Comparison of ENCODE assay signal across 14 mouse cellular contexts in the genomic region with DNA sequence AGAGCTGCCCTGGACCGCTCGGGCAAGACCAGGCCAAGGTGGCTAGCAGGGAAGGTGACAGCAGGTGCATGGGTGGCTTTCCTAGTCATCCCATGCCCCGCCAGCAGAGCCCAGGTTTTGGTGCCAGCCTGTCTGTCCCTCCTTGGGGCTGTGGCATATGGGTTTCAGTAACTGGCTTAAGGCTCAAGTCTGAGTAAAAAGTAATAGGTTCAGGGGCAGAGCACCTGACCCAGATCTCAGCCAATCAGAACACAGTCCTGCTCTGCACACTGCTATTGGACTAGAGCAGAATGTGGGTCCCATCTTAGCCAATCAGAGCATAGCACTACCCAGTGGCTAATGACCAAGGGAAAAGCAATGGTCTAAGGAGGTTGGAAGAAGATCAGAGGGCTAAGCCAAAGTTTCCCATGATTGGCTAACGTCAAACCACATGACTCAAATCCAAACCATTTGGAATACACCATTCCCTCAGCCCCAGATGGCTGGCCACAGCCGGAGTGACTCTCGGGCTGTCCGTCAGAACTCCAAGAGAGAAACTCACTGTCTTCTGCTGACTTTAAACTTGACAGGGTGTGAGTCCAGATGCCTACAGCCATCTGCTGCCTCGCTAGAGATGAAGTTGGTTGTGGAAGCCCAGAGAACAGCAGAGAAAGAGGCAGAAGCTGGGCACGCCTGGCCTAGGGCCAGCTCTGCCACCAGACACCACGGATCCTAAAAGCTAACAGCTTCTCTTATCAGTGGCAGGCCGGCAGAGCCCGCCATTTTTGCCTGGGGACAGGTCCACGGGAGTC.
DNase-seq lines count a peak whose midpoint lies in the region; ATAC-seq and TF ChIP-seq lines count a peak whose summit lies in the region.
"Had no signal": no experiment of that assay in that cellular context is flagged by ENCODE, and none has a peak within 500 bp of the region (broad histone marks: within the 10 kb centered on the region; RNA-seq: fewer than 3 reads in every experiment).

No protein-coding gene starts in this region.

- no peak overlapping the region for H3K4me2 ChIP-seq in hindbrain, embryonic 11.5 days (replicated peaks; ENCODE audit: low read depth, low read length)
- H3K4me2 ChIP-seq: embryonic facial prominence, embryonic 13.5 days; heart, embryonic 12.5 days had no signal

- no peak for TF ChIP-seq CTCF in thymus, adult 2 months (IDR thresholded peaks at IDR 0.05; ENCODE audit: borderline replicate concordance, control insufficient read depth, extremely low read depth, insufficient read depth, low read length, poor library complexity)

- no peak overlapping the region for H3K9ac ChIP-seq in hindbrain, embryonic 11.5 days (ENCODE audit: low read depth, low read length)
- H3K9ac ChIP-seq: embryonic facial prominence, embryonic 13.5 days; heart, embryonic 12.5 days had no signal

- whole genome bisulfite sequencing in hindbrain, embryonic 10.5 days, result 89% methylated on average over 13 of the region's 13 CpGs
- WGBS in hindbrain, embryonic 11.5 days, result 88% methylated on average over 13 of the region's 13 CpGs
- 92% methylated on average over 13 of the region's 13 CpGs for WGBS in thymus, adult 2 months

- no peak overlapping the region for H3K4me3 ChIP-seq in hindbrain, embryonic 10.5 days
- no peak overlapping the region for H3K4me3 ChIP-seq in hindbrain, embryonic 11.5 days (ENCODE audit: low read depth, low read length)
- H3K4me3 ChIP-seq in thymus, adult 2 months (ENCODE audit: control insufficient read depth, insufficient read depth, low read length), result no peak overlapping the region
- H3K4me3 ChIP-seq: embryonic facial prominence, embryonic 13.5 days; heart, embryonic 12.5 days had no signal

- H3K27me3 ChIP-seq in hindbrain, embryonic 10.5 days (ENCODE audit: insufficient read depth, poor library complexity, severe bottlenecking), result no peaks in the 10 kb centered on the region
- H3K27me3 ChIP-seq in hindbrain, embryonic 11.5 days (ENCODE audit: control insufficient read depth, insufficient read depth, low read length), result no peaks in the 10 kb centered on the region
- no peaks in the 10 kb centered on the region for H3K27me3 ChIP-seq in thymus, adult 2 months (ENCODE audit: control insufficient read depth, insufficient read depth, low read length)
- H3K27me3 ChIP-seq: CH12.LX; embryonic facial prominence, embryonic 13.5 days; heart, embryonic 12.5 days had no signal

- TF ChIP-seq POLR2A in thymus, adult 2 months (IDR thresholded peaks at IDR 0.05; ENCODE audit: control insufficient read depth, extremely low read depth, insufficient read depth, low read length, poor library complexity), result 0 out of 2 replicates have a peak, but pooled peaks have one; percentile 39

- no peaks in the 10 kb centered on the region for H3K9me3 ChIP-seq in hindbrain, embryonic 10.5 days
- no peaks in the 10 kb centered on the region for H3K9me3 ChIP-seq in hindbrain, embryonic 11.5 days (ENCODE audit: control insufficient read depth, low read length)
- H3K9me3 ChIP-seq: embryonic facial prominence, embryonic 13.5 days; heart, embryonic 12.5 days had no signal

- H3K27ac ChIP-seq in hindbrain, embryonic 10.5 days, result 0 out of 2 replicates have a peak overlapping the region, but pooled peaks have one; percentile 3
- no peak overlapping the region for H3K27ac ChIP-seq in hindbrain, embryonic 11.5 days (ENCODE audit: low read depth, low read length)
- peak overlapping the region; percentile 99 for H3K27ac ChIP-seq in thymus, adult 2 months (ENCODE audit: control insufficient read depth, insufficient read depth, low read length)
- H3K27ac ChIP-seq: embryonic facial prominence, embryonic 13.5 days had no signal

- H3K36me3 ChIP-seq in hindbrain, embryonic 10.5 days, result peaks cover 85% of the 10 kb centered on the region
- no peaks in the 10 kb centered on the region for H3K36me3 ChIP-seq in hindbrain, embryonic 11.5 days (ENCODE audit: control insufficient read depth, insufficient read depth, low read length)
- H3K36me3 ChIP-seq in thymus, adult 2 months (ENCODE audit: control insufficient read depth, insufficient read depth, low read length), result peaks cover 9% of the 10 kb centered on the region
- H3K36me3 ChIP-seq: heart, embryonic 12.5 days had no signal

- H3K4me1 ChIP-seq in hindbrain, embryonic 10.5 days (replicated peaks), result peaks cover 57% of the 10 kb centered on the region
- H3K4me1 ChIP-seq in hindbrain, embryonic 11.5 days (replicated peaks; ENCODE audit: control insufficient read depth, insufficient read depth, low read length), result 0 out of 2 replicates have a peak, but pooled peaks cover 7% of the 10 kb centered on the region
- H3K4me1 ChIP-seq in thymus, adult 2 months (replicated peaks; ENCODE audit: control insufficient read depth, insufficient read depth, low read length), result peaks cover 89% of the 10 kb centered on the region
- H3K4me1 ChIP-seq: embryonic facial prominence, embryonic 13.5 days had no signal

- no peak for ATAC-seq in hindbrain, embryonic 11.5 days (ENCODE audit: low FRiP score)
- no peak for ATAC-seq in erythroblast, adult 5-6 weeks (replicated peaks; ENCODE audit: low FRiP score, poor library complexity, severe bottlenecking)

- DNase-seq in hindbrain, embryonic 10.5 days (ENCODE audit: low spot score), result no peak
- DNase-seq in hindbrain, embryonic 11.5 days (ENCODE audit: low spot score), result no peak
- DNase-seq in thymus, adult 2 months, result no peak
- no peak for DNase-seq in thymus, postnatal 14 days
- DNase-seq in cerebellum, postnatal 25 days, result peak; percentile 74 to 81
- peak; percentile 50 for DNase-seq in telencephalon, adult 2 months (ENCODE audit: low read depth, low spot score)
- DNase-seq in spleen, adult 18-20 months, result no peak
- DNase-seq: adrenal gland, postnatal 14 days; kidney, adult 8-10 months; lung, postnatal 36 days had no signal

Comparison
In these comparisons a context has a peak if more than half of its experiments do, and no peak if none do; other contexts are left out.
1. DNase-seq: peak in cerebellum, postnatal 25 days (2 of 2) and telencephalon, adult 2 months (single experiment); none in hindbrain, embryonic 10.5 days (single experiment), hindbrain, embryonic 11.5 days (single experiment), thymus, adult 2 months (single experiment), thymus, postnatal 14 days (single experiment) and spleen, adult 18-20 months (0 of 2).